Mouse (Mus musculus) cerebellum, adult 2 months (tissue): ENCODE results near the gene Atg16l1.

Experiments used
- CTCF ChIP-seq: fragments of 200-500 bp; IDR thresholded peaks from 2 replicates; pipeline ENCODE4 v1.5.1; 2011; ENCODE audit warnings: low read depth, mild to moderate bottlenecking, control low read depth, low read length, moderate library complexity, borderline replicate concordance; ENCODE audit not compliant: insufficient read depth
- POLR2A ChIP-seq: fragments of 200-500 bp; IDR thresholded peaks from 2 replicates; pipeline ENCODE4 v1.6.1; 2011; ENCODE audit warnings: low read length, control low read depth, borderline replicate concordance; ENCODE audit not compliant: insufficient read depth

GRCm38 (mm10) chr1:87786251-87786650, 30.6 kb downstream of the Atg16l1 start:
- no peak for TF ChIP-seq POLR2A
- TF ChIP-seq CTCF = no peak
